Mouse (Mus musculus) kidney, postnatal 4 days (tissue): ENCODE data around the gene Tdp2.

Source experiments
- DNase-seq, 2 experiments: peaks; one replicate each; pipeline ENCODE4 v3.0.0; 2021; ENCODE audit warnings: mixed read lengths in 2 of 2

The Tdp2 gene

DNA sequence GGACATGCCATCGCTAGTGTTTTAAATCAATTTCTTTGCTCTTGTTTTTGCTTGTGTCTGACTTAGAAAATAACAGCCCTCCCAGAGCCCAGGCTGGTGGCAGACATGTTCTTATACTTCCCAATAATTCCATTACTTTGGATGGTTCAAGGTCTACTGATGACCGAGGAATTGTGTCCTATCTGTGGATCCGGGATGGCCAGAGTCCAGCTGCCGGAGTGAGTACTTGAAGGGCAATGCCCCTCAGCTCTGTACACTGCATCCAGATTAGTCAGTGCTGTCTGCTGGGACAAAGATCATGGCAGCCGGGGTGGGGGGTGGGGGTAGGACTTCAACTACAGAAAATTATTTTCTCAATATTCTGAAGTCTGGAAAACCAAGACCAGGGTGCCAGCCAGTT is 49.2 kb downstream of the Tdp2 start:
- peak; percentile 27 to 56 for DNase-seq

- DNase-seq, result peak; percentile 56 to 74
Observed at GRCm38 (mm10) chr13:24882411-24882810, 50.9 kb downstream of the Tdp2 start.

- peak; percentile 30 to 44 for DNase-seq
Observed at GRCm38 (mm10) chr13:24889554-24889953, 58.1 kb downstream of the Tdp2 start.
